Mouse (Mus musculus): ENCODE measurements at regions not wholly inside any gene's neighbourhood (a gene's known extent, or its start where the extent isn't known, plus 50 kb on each side); places are given as distances from the start of the nearest gene placed in this dataset.

GRCm38 (mm10) chr1:133981185-133981584 lies 55.9 kb upstream of the Fmod start:
- DNase-seq: no peak

GRCm38 (mm10) chr1:133978271-133978988 lies 57.2 kb upstream of the Prelp start:
- peak; percentile 59 for DNase-seq

- DNase-seq: peak; percentile 91
Observed at GRCm38 (mm10) chr1:133977260-133977659, 56.0 kb upstream of the Prelp start.

- peak; percentile 49 for DNase-seq
Observed at GRCm38 (mm10) chr1:133973801-133974200, 52.6 kb upstream of the Prelp start.

- no peak for DNase-seq
Observed at GRCm38 (mm10) chr1:133971290-133971689, 50.1 kb upstream of the Prelp start.
